Comparison of ENCODE assay signal across 8 mouse cellular contexts in the genomic region with DNA sequence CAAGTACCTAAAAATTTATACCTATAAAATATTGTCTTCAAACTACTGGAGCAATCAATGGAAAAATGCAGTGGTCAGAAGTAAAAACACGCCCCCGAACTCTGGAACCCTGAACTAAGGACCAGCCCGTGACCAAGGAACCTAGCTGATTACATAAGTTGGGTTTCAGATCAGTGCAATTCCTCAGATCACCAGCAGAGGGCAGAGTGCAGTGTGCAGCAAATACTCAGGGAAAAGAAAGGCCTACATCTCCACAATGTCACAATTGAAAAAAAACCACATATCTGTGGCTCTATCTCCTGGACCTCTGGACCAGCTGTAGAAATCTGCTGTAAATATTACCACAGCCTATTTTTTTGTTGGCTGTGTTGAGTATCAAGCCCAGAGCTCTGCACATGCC. TPM values are rescaled to one million over a fixed set of nuclear protein-coding genes. Genes with fewer than 3 reads are reported as not detected.
A peak's percentile ranks its signal among the peaks of the same experiment; 100 is the strongest.
DNase-seq lines count a peak whose midpoint lies in the region; TF ChIP-seq lines count a peak whose summit lies in the region.

No protein-coding gene starts in this region.

- H3K4me3 ChIP-seq in layer of hippocampus, adult 2 months = no peak overlapping the region

- TF ChIP-seq CTCF in layer of hippocampus, adult 2 months (conservative IDR thresholded peaks at IDR 0.05) = peak; percentile 98

- peak overlapping the region; percentile 75 for H3K27ac ChIP-seq in layer of hippocampus, adult 2 months

- peak; percentile 79 for DNase-seq in CD4-positive helper T cell, adult 2 months (ENCODE audit: low read depth, low spot score)
- peak; percentile 84 for DNase-seq in NIH3T3 (ENCODE audit: low read depth)
- DNase-seq in cerebellum, postnatal 10 days = peak; percentile 90 to 92
- DNase-seq in gastrocnemius, postnatal 14 days = peak; percentile 72
- peak; percentile 74 to 88 for DNase-seq in layer of hippocampus, adult 2 months (ENCODE audit: low spot score in 2 of 2)
- peak; percentile 88 for DNase-seq in lung, postnatal 10 days
- DNase-seq in right cerebral cortex, postnatal 14 days = peak; percentile 77
- peak; percentile 50 to 83 for DNase-seq in urinary bladder, postnatal 4 days (ENCODE audit: low spot score in 2 of 2)

- intact Hi-C loops in gastrocnemius, postnatal 14 days (cut with DNase I; ENCODE audit: low total_unique reads) = no loop called here

RNA-seq across cellular contexts. Expression of a gene that starts 13.1 kb away (rescaled TPM):
- 10 to 100 TPM; 21.1 to 21.8 TPM for total RNA-seq in gastrocnemius, postnatal 14 days (2021)
- 10 to 100 TPM; 20.6 to 25.6 TPM for total RNA-seq in layer of hippocampus, adult 2 months (2021)
